Mouse (Mus musculus): ENCODE measurements around the gene Hebp2. TPM values are rescaled to one million over a fixed set of nuclear protein-coding genes. Genes with fewer than 3 reads are reported as not detected.

Hebp2 gene
- polyA plus RNA-seq, 1 experiment, result not detected

- no peak for TF ChIP-seq CTCF (IDR thresholded peaks at IDR 0.05; ENCODE audit: control insufficient read depth, insufficient read depth, low read length)
- no peak for TF ChIP-seq POLR2A (IDR thresholded peaks at IDR 0.05; ENCODE audit: borderline replicate concordance, control insufficient read depth, low read depth, low read length)
- Histone ChIP-seq H3K4me3 (replicated peaks; ENCODE audit: control insufficient read depth, low read depth, low read length) (no peak overlapping the region), H3K4me1 (ENCODE audit: control insufficient read depth, insufficient read depth, low read length) (no peaks in the 10 kb centered on the region), H3K27ac (ENCODE audit: control insufficient read depth, insufficient read depth, low read depth, low read length, poor library complexity) (no peak overlapping the region)
- 78% methylated on average over 4 of the region's 4 CpGs for WGBS
Measured at GRCm38 (mm10) chr10:18547381-18547780, 1.5 kb upstream of the Hebp2 start.

GRCm38 (mm10) chr10:18545309-18545708, 567 bp downstream of the Hebp2 start:
- H3K4me1 ChIP-seq (ENCODE audit: control insufficient read depth, insufficient read depth, low read length), result no peaks in the 10 kb centered on the region
- 9% methylated on average over 13 of the region's 13 CpGs for WGBS
- H3K4me3 ChIP-seq (replicated peaks; ENCODE audit: control insufficient read depth, low read depth, low read length), result peak overlapping the region; percentile 8
- TF ChIP-seq POLR2A (IDR thresholded peaks at IDR 0.05; ENCODE audit: borderline replicate concordance, control insufficient read depth, low read depth, low read length) (no peak), CTCF (IDR thresholded peaks at IDR 0.05; ENCODE audit: control insufficient read depth, insufficient read depth, low read length) (no peak)
- no peak overlapping the region for H3K27ac ChIP-seq (ENCODE audit: control insufficient read depth, insufficient read depth, low read depth, low read length, poor library complexity)

GRCm38 (mm10) chr10:18536889-18537288, 9.0 kb downstream of the Hebp2 start:
- no peak overlapping the region for H3K27ac ChIP-seq (ENCODE audit: control insufficient read depth, insufficient read depth, low read depth, low read length, poor library complexity)
- no peaks in the 10 kb centered on the region for H3K4me1 ChIP-seq (ENCODE audit: control insufficient read depth, insufficient read depth, low read length)
- TF ChIP-seq POLR2A (IDR thresholded peaks at IDR 0.05; ENCODE audit: borderline replicate concordance, control insufficient read depth, low read depth, low read length) (no peak), CTCF (IDR thresholded peaks at IDR 0.05; ENCODE audit: control insufficient read depth, insufficient read depth, low read length) (no peak)
- no peak overlapping the region for H3K4me3 ChIP-seq (replicated peaks; ENCODE audit: control insufficient read depth, low read depth, low read length)
- WGBS, result 81% methylated on average over 2 of the region's 2 CpGs

DNA sequence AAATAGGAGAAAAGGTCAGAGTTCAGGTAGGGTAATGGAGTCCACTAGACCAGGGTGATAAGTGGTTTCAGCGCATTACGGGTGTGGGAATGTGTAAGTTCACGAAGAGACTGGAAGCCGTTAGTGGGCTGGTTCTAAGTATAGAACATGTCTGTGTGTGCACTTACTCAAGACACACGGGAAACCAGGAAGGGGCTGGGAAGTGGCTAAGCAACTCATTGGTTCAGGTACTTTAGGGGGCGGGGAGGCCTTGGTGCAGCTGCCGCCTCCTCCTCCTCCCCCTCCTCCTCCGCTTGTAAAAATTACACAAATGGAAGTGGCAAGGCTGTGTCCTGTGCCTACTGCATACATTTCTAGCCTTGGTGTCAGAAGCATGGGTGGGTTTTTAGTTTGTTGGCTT, 13.6 kb downstream of the Hebp2 start:
- no peak for TF ChIP-seq CTCF (IDR thresholded peaks at IDR 0.05; ENCODE audit: control insufficient read depth, insufficient read depth, low read length)
- no peak for TF ChIP-seq POLR2A (IDR thresholded peaks at IDR 0.05; ENCODE audit: borderline replicate concordance, control insufficient read depth, low read depth, low read length)

GRCm38 (mm10) chr10:18530161-18530560, 15.7 kb downstream of the Hebp2 start:
- 84% methylated on average over 4 of the region's 4 CpGs for WGBS
- no peak overlapping the region for H3K4me3 ChIP-seq (replicated peaks; ENCODE audit: control insufficient read depth, low read depth, low read length)
- no peak for TF ChIP-seq POLR2A (IDR thresholded peaks at IDR 0.05; ENCODE audit: borderline replicate concordance, control insufficient read depth, low read depth, low read length)
- no peak for TF ChIP-seq CTCF (IDR thresholded peaks at IDR 0.05; ENCODE audit: control insufficient read depth, insufficient read depth, low read length)
- H3K4me1 ChIP-seq (ENCODE audit: control insufficient read depth, insufficient read depth, low read length), result no peaks in the 10 kb centered on the region; the same call in 1 of the 2 replicates
- no peak overlapping the region for H3K27ac ChIP-seq (ENCODE audit: control insufficient read depth, insufficient read depth, low read depth, low read length, poor library complexity)

More for the DNA sequence above, 13.6 kb downstream of the Hebp2 start:
- Histone ChIP-seq H3K4me3 (replicated peaks; ENCODE audit: control insufficient read depth, low read depth, low read length) (no peak overlapping the region), H3K27ac (ENCODE audit: control insufficient read depth, insufficient read depth, low read depth, low read length, poor library complexity) (no peak overlapping the region), H3K4me1 (ENCODE audit: control insufficient read depth, insufficient read depth, low read length) (no peaks in the 10 kb centered on the region; the same call in 1 of the 2 replicates)
- WGBS, result 53% methylated on average over 8 of the region's 8 CpGs

DNA sequence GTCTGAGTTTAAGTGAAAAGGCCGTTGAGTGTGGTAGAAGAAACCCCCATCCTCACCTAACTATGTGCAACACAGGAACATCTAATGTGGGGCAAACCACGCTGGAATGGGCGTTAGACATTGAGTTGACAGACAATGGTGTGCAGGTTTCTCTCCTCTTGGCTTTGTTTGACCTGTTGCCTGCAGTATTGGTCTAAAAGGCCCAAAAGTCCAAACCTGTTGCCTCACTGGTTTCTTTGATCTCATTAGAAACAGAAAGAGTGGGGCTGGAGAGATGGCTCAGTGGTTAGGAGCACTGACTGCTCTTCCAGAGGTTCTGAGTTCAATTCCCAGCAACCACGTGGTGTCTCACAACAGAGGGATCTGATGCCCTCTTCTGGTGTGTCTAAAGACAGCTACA, 16.7 kb downstream of the Hebp2 start:
- no peak for TF ChIP-seq CTCF (IDR thresholded peaks at IDR 0.05; ENCODE audit: control insufficient read depth, insufficient read depth, low read length)
- no peak for TF ChIP-seq POLR2A (IDR thresholded peaks at IDR 0.05; ENCODE audit: borderline replicate concordance, control insufficient read depth, low read depth, low read length)
- H3K4me3 ChIP-seq (replicated peaks; ENCODE audit: control insufficient read depth, low read depth, low read length), result no peak overlapping the region
- WGBS, result 79% methylated on average over 4 of the region's 4 CpGs
- no peaks in the 10 kb centered on the region; the same call in 1 of the 2 replicates for H3K4me1 ChIP-seq (ENCODE audit: control insufficient read depth, insufficient read depth, low read length)
- no peak overlapping the region for H3K27ac ChIP-seq (ENCODE audit: control insufficient read depth, insufficient read depth, low read depth, low read length, poor library complexity)

- TF ChIP-seq POLR2A (IDR thresholded peaks at IDR 0.05; ENCODE audit: borderline replicate concordance, control insufficient read depth, low read depth, low read length), result no peak
- TF ChIP-seq CTCF (IDR thresholded peaks at IDR 0.05; ENCODE audit: control insufficient read depth, insufficient read depth, low read length), result no peak
- Histone ChIP-seq H3K4me1 (ENCODE audit: control insufficient read depth, insufficient read depth, low read length) (no peaks in the 10 kb centered on the region; the same call in 1 of the 2 replicates), H3K27ac (ENCODE audit: control insufficient read depth, insufficient read depth, low read depth, low read length, poor library complexity) (no peak overlapping the region), H3K4me3 (replicated peaks; ENCODE audit: control insufficient read depth, low read depth, low read length) (no peak overlapping the region)
- WGBS, result 40% methylated on average over 5 of the region's 5 CpGs
Measured at GRCm38 (mm10) chr10:18528475-18528874, 17.4 kb downstream of the Hebp2 start.

GRCm38 (mm10) chr10:18527766-18528165, 18.1 kb downstream of the Hebp2 start:
- TF ChIP-seq POLR2A (IDR thresholded peaks at IDR 0.05; ENCODE audit: borderline replicate concordance, control insufficient read depth, low read depth, low read length) (no peak), CTCF (IDR thresholded peaks at IDR 0.05; ENCODE audit: control insufficient read depth, insufficient read depth, low read length) (no peak)
- 16% methylated on average over 7 of the region's 7 CpGs for WGBS
- Histone ChIP-seq H3K4me3 (replicated peaks; ENCODE audit: control insufficient read depth, low read depth, low read length) (no peak overlapping the region), H3K4me1 (ENCODE audit: control insufficient read depth, insufficient read depth, low read length) (no peaks in the 10 kb centered on the region; the same call in 1 of the 2 replicates), H3K27ac (ENCODE audit: control insufficient read depth, insufficient read depth, low read depth, low read length, poor library complexity) (no peak overlapping the region)

All from bone marrow, adult 2 months (tissue).